Mouse (Mus musculus) ES-E14 (cell line): ENCODE measurements around the gene Vps8.

Source experiments
- CHD2 ChIP-seq: IDR thresholded peaks from 2 replicates; pipeline ENCODE4 v1.6.1; 2014; ENCODE audit warnings: mild to moderate bottlenecking, low read depth, low read length, inconsistent platforms
- HCFC1 ChIP-seq: IDR thresholded peaks from 2 replicates; pipeline ENCODE4 v1.6.1; 2012; ENCODE audit warnings: low read length, inconsistent platforms, borderline replicate concordance; ENCODE audit not compliant: insufficient read depth
- MAFK ChIP-seq: IDR thresholded peaks from 2 replicates; pipeline ENCODE4 v1.6.1; 2014; ENCODE audit warnings: mild to moderate bottlenecking, low read depth, low read length, inconsistent platforms; ENCODE audit not compliant: insufficient read depth
- ZC3H11A ChIP-seq: IDR thresholded peaks from 2 replicates; pipeline ENCODE4 v1.6.1; 2012; ENCODE audit warnings: low read depth, mild to moderate bottlenecking, inconsistent platforms, low read length, borderline replicate concordance
- ZNF384 ChIP-seq: IDR thresholded peaks from 2 replicates; pipeline ENCODE4 v1.6.1; 2012; ENCODE audit warnings: low read depth, low read length, inconsistent platforms

DNA sequence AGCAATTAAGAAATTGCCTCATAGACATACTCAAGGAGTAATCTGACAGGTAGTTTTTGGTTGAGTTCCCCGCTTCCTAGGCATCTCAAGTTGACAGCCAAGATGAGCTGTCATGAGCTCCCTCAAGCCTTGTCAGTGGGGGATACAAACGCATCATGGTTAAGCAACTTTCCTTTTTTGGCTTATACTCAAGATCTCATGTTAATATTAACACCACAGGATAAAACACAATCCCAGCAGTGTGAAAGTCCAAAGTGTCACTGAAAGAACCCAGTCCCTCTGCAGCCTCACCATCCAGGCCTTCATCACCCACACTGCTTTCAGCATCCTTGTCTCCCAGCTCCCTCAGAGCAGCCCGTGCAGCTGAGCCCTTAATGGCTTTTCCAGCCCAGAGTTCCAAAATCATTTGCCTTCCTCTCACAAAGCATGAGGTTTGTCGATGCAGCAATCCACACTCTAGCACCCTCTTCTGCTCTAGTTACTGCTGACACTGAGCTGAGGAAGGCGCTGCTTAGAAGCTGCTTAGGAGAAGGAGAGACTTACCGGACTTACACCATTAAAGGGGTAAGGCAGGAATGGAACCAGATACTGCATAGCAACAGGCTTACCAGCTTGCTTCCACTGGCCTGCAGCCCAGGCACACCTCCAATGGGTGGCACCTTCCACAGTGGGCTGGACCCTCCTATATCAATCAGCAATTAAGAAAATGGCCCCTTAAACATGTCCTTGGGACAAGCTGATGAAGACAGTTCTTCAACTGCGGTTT is 113.5 kb downstream of the Vps8 start:
- TF ChIP-seq CHD2 (no peak), ZNF384 (no peak), HCFC1 (no peak), MAFK (no peak), ZC3H11A (no peak)
